Mouse (Mus musculus) liver, postnatal 0 days (tissue): ENCODE results near the gene Tle6. TPM values are rescaled to one million over a fixed set of nuclear protein-coding genes. Genes with fewer than 3 reads are reported as not detected.
A peak's percentile ranks its signal among the peaks of the same experiment; 100 is the strongest.

ENCODE experiments used
- ATAC-seq: fragments of 200-750 bp; cut with Nextera tagmentation; 2 replicates; pipeline ENCODE4 v1.8.0; 2017; ENCODE audit warnings: mild to moderate bottlenecking, moderate library complexity
- DNase-seq: peaks from one replicate; pipeline ENCODE4 v3.0.0-alpha.2; 2016
- H3K27ac ChIP-seq: fragments of 300-500 bp; sonication (generic); 2 replicates; pipeline ENCODE4 v1.5.1; 2014; ENCODE audit warnings: antibody characterized with exemption, moderate library complexity, mild to moderate bottlenecking, low read depth
- H3K27me3 ChIP-seq: fragments of 300-500 bp; sonication (generic); 2 replicates; pipeline ENCODE4 v1.6.1; 2014; ENCODE audit warnings: low read length, control low read depth, mixed read lengths; ENCODE audit not compliant: insufficient read depth
- H3K36me3 ChIP-seq: fragments of 300-500 bp; sonication (generic); replicated peaks from 2 replicates; pipeline ENCODE4 v1.6.1; 2014; ENCODE audit warnings: mild to moderate bottlenecking, control low read depth, low read length, moderate library complexity, mixed read lengths; ENCODE audit not compliant: insufficient read depth
- H3K4me1 ChIP-seq: fragments of 300-500 bp; sonication (generic); 2 replicates; pipeline ENCODE4 v1.6.1; 2014; ENCODE audit warnings: antibody characterized with exemption, mild to moderate bottlenecking, control low read depth; ENCODE audit not compliant: insufficient read depth
- H3K4me2 ChIP-seq: fragments of 300-500 bp; sonication (generic); 2 replicates; pipeline ENCODE4 v1.6.1; 2014; ENCODE audit warnings: low read depth, mild to moderate bottlenecking, low read length, moderate library complexity, mixed read lengths
- H3K4me3 ChIP-seq: fragments of 300-500 bp; sonication (generic); 2 replicates; pipeline ENCODE4 v1.5.1; 2014; ENCODE audit warnings: low read depth, low read length
- H3K9ac ChIP-seq: fragments of 300-500 bp; sonication (generic); replicated peaks from 2 replicates; pipeline ENCODE4 v1.6.1; 2014; ENCODE audit warnings: mild to moderate bottlenecking, moderate library complexity
- H3K9me3 ChIP-seq: fragments of 300-500 bp; sonication (generic); 2 replicates; pipeline ENCODE4 v1.6.1; 2016; ENCODE audit warnings: mild to moderate bottlenecking, control low read depth, low read length, mixed read lengths
- CTCF ChIP-seq: sonication (generic); IDR thresholded peaks from 2 replicates; pipeline ENCODE4 v1.5.1; 2016; ENCODE audit warnings: antibody characterized with exemption, low read depth
- EP300 ChIP-seq: IDR thresholded peaks from 2 replicates; pipeline ENCODE4 v1.6.1; 2016; ENCODE audit warnings: antibody characterized with exemption, low read depth, mild to moderate bottlenecking
- WGBS: fragments of 180-500 bp; shearing (Covaris S2); extraction: QIAGEN DNeasy Blood & Tissue Kit; methylation state at CpG from one replicate; pipeline ENCODE4 v1.1.7; 2014; ENCODE audit not compliant: insufficient replicate concordance; 5-methylcytosine and 5-hydroxymethylcytosine counted together
- polyA plus RNA-seq: library from polyadenylated mRNA; unstranded; fragments of >200 nt; fragmentation: Nextera tagmentation; extraction: Ambion mirVana; gene quantifications from 2 replicates; pipeline ENCODE4 v1.2.1, GENCODE M21; 2015

The Tle6 gene
- polyA plus RNA-seq, 1 experiment from 2014 or later: 3.0 TPM

DNA sequence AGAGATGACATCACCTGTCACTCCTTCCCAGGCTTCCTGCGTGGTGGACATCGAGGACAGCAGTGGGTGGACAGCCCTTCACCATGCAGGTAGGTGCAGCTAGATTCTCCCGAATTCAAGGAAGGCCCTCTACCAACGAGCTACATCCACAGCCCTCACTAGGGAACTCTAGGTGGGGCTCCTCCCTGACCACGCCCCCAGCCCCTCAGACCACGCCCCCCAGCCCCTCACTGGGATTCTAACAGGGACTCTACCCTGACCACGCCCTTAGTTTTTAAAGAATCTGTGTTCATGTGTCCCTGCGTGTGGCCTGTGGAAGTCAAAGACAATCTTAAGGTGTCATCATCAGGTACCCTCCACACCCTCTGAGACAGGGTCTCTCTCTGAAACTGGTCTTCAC is 35.5 kb upstream of the Tle6 start:
- H3K9me3 ChIP-seq: no peaks in the 10 kb centered on the region
- H3K36me3 ChIP-seq: no peaks in the 10 kb centered on the region
- no peak overlapping the region for H3K27ac ChIP-seq
- H3K4me2 ChIP-seq: no peak overlapping the region
- H3K27me3 ChIP-seq: no peaks in the 10 kb centered on the region
- TF ChIP-seq CTCF (no peak), EP300 (no peak)
- H3K4me1 ChIP-seq: peaks cover 10% of the 10 kb centered on the region
- 12% methylated on average over 8 of the region's 8 CpGs for WGBS
- H3K9ac ChIP-seq: no peak overlapping the region
- DNase-seq (no peak), ATAC-seq (no peak)
- no peak overlapping the region for H3K4me3 ChIP-seq

GRCm38 (mm10) chr10:81633253-81634099 is 32.6 kb upstream of the Tle6 start:
- Histone ChIP-seq H3K27me3 (no peaks in the 10 kb centered on the region), H3K4me2 (peak overlapping the region; percentile 89), H3K4me1 (peaks cover 11% of the 10 kb centered on the region), H3K36me3 (no peaks in the 10 kb centered on the region), H3K9me3 (no peaks in the 10 kb centered on the region), H3K27ac (no peak overlapping the region), H3K4me3 (peak overlapping the region; percentile 50), H3K9ac (peak overlapping the region; percentile 60)
- WGBS: 5% methylated on average over 37 of the region's 37 CpGs
- ATAC-seq (peak; percentile 91), DNase-seq (peak; percentile 89)
- TF ChIP-seq EP300 (no peak), CTCF (no peak)

DNA sequence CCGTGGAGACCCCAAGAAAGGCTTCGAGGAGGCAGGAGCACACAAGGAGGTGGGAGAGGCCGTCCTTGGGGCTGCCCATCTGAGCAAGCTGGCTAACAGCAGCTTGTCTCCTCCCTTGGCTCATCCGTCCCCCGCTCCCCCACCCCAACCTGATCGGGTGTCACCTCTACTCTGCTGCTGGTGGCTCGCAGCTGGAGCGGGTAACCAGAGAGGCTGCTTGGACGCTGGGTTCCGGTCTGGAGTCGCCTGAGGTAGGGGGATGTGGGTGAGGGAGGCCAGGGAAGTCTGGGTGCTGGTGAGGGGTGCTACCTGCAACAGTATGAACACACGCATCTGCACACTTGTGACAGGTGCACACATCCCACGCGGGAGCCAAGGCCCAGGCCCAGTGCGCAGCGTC is 27.5 kb upstream of the Tle6 start, which contains the start of gene Ankrd24:
Gene Ankrd24 (plus strand): TSS at position 151 of the 400 bp plus-strand sequence.
- Histone ChIP-seq H3K9me3 (no peaks in the 10 kb centered on the region), H3K4me3 (peak within 1 kb of the TSS; percentile 80), H3K36me3 (0 out of 2 replicates have a peak, but pooled peaks cover 5% of the 10 kb centered on the region), H3K4me2 (peak within 1 kb of the TSS; percentile 93), H3K27me3 (no peaks in the 10 kb centered on the region), H3K4me1 (peaks cover 18% of the 10 kb centered on the region), H3K27ac (peak within 1 kb of the TSS; percentile 91), H3K9ac (peak within 1 kb of the TSS; percentile 73)
- 83% methylated on average over 16 of the region's 16 CpGs for WGBS
- TF ChIP-seq EP300 (no peak), CTCF (no peak)
- no peak for ATAC-seq
- DNase-seq: no peak

GRCm38 (mm10) chr10:81627836-81628220 is 27.0 kb upstream of the Tle6 start:
- peak overlapping the region; percentile 80 for H3K4me3 ChIP-seq
- H3K9ac ChIP-seq: peak overlapping the region; percentile 73
- WGBS: 41% methylated on average over 7 of the region's 7 CpGs
- ATAC-seq (peak; percentile 35), DNase-seq (no peak)
- peak overlapping the region; percentile 91 for H3K27ac ChIP-seq
- TF ChIP-seq EP300 (no peak), CTCF (no peak)
- peaks cover 17% of the 10 kb centered on the region for H3K4me1 ChIP-seq
- H3K9me3 ChIP-seq: no peaks in the 10 kb centered on the region
- H3K36me3 ChIP-seq: 0 out of 2 replicates have a peak, but pooled peaks cover 5% of the 10 kb centered on the region
- peak overlapping the region; percentile 93 for H3K4me2 ChIP-seq
- H3K27me3 ChIP-seq: no peaks in the 10 kb centered on the region

- 3% methylated on average over 40 of the region's 40 CpGs for WGBS
Measured at GRCm38 (mm10) chr10:81626994-81627835, 26.3 kb upstream of the Tle6 start, which contains the start of gene Sirt6. Gene Sirt6 (minus strand): TSS chr10:81627797.

More at GRCm38 (mm10) chr10:81626994-81627835, 26.3 kb upstream of the Tle6 start, which contains the start of gene Sirt6:
- Histone ChIP-seq H3K9me3 (no peaks in the 10 kb centered on the region), H3K4me3 (peak within 1 kb of the TSS; percentile 80), H3K27ac (peak within 1 kb of the TSS; percentile 91), H3K4me1 (peaks cover 17% of the 10 kb centered on the region), H3K4me2 (peak within 1 kb of the TSS; percentile 93), H3K36me3 (peaks cover 10% of the 10 kb centered on the region; the same call in 1 of the 2 replicates), H3K9ac (peak within 1 kb of the TSS; percentile 73), H3K27me3 (no peaks in the 10 kb centered on the region)
- DNase-seq (peak; percentile 90), ATAC-seq (peak; percentile 96)
- peak; percentile 91 for TF ChIP-seq EP300
- TF ChIP-seq CTCF: no peak
